Mouse (Mus musculus) thymus, postnatal 0 days (tissue): ENCODE data around the gene Myo6. TPM values are rescaled to one million over a fixed set of nuclear protein-coding genes. Genes with fewer than 3 reads are reported as not detected.
A peak's percentile ranks its signal among the peaks of the same experiment; 100 is the strongest.

Experiments
- DNase-seq: peaks from one replicate; pipeline ENCODE4 v3.0.0-alpha.2; 2015; ENCODE audit warnings: low spot score
- polyA plus RNA-seq: library from polyadenylated mRNA; unstranded; fragments of >200 nt; fragmentation: Nextera tagmentation; extraction: Ambion mirVana; gene quantifications from 2 replicates; pipeline ENCODE4 v1.2.1, GENCODE M21; 2015

The Myo6 gene
- 52.5 and 66.3 TPM in 2 replicates for polyA plus RNA-seq

- DNase-seq, result peak; percentile 90
These were observed at the start of gene Myo6 for GRCm38 (mm10) chr9:80164611-80165474. Myo6 (plus strand) TSS chr9:80165031.

GRCm38 (mm10) chr9:80145992-80146587 lies 18.7 kb upstream of the Myo6 start:
- no peak for DNase-seq

GRCm38 (mm10) chr9:80149594-80149993 lies 15.2 kb upstream of the Myo6 start:
- DNase-seq, result no peak

GRCm38 (mm10) chr9:80155277-80155676 lies 9.6 kb upstream of the Myo6 start:
- no peak for DNase-seq

- no peak for DNase-seq
These were observed 8.1 kb upstream of the Myo6 start for GRCm38 (mm10) chr9:80156780-80157179.

GRCm38 (mm10) chr9:80157840-80158465 lies 6.9 kb upstream of the Myo6 start:
- DNase-seq, result no peak

GRCm38 (mm10) chr9:80158937-80159336 lies 5.9 kb upstream of the Myo6 start:
- DNase-seq, result no peak

GRCm38 (mm10) chr9:80161451-80161850 lies 3.4 kb upstream of the Myo6 start:
- DNase-seq, result no peak

GRCm38 (mm10) chr9:80163126-80163723 lies 1.6 kb upstream of the Myo6 start:
- no peak for DNase-seq

- no peak for DNase-seq
These were observed 640 bp upstream of the Myo6 start for GRCm38 (mm10) chr9:80164191-80164590.

- no peak for DNase-seq
These were observed 859 bp downstream of the Myo6 start for GRCm38 (mm10) chr9:80165690-80166089.

GRCm38 (mm10) chr9:80166425-80166824 lies 1.6 kb downstream of the Myo6 start:
- DNase-seq, result no peak

- no peak for DNase-seq
These were observed 2.3 kb downstream of the Myo6 start for GRCm38 (mm10) chr9:80167089-80167488.

- no peak for DNase-seq
These were observed 4.7 kb downstream of the Myo6 start for GRCm38 (mm10) chr9:80169551-80169950.

- no peak for DNase-seq
These were observed 6.4 kb downstream of the Myo6 start for GRCm38 (mm10) chr9:80171241-80171640.

- DNase-seq, result no peak
These were observed 7.8 kb downstream of the Myo6 start for GRCm38 (mm10) chr9:80172396-80173222.

- no peak for DNase-seq
These were observed 8.8 kb downstream of the Myo6 start for GRCm38 (mm10) chr9:80173629-80174028.

GRCm38 (mm10) chr9:80176696-80177478 lies 12.1 kb downstream of the Myo6 start:
- DNase-seq, result no peak

GRCm38 (mm10) chr9:80178670-80179069 lies 13.8 kb downstream of the Myo6 start:
- no peak for DNase-seq

GRCm38 (mm10) chr9:80179688-80180087 lies 14.9 kb downstream of the Myo6 start:
- no peak for DNase-seq
